Mouse (Mus musculus) thymus, postnatal 14 days (tissue): ENCODE measurements around the gene Irak3.
"Not testable (repeated sequence)": the region's sequence is repeated elsewhere in the genome, so short reads cannot be mapped to it uniquely, and the experiment has no call there.

Experiments
- DNase-seq: peaks from one replicate; pipeline ENCODE4 v3.0.0; 2021

Irak3 gene

DNA sequence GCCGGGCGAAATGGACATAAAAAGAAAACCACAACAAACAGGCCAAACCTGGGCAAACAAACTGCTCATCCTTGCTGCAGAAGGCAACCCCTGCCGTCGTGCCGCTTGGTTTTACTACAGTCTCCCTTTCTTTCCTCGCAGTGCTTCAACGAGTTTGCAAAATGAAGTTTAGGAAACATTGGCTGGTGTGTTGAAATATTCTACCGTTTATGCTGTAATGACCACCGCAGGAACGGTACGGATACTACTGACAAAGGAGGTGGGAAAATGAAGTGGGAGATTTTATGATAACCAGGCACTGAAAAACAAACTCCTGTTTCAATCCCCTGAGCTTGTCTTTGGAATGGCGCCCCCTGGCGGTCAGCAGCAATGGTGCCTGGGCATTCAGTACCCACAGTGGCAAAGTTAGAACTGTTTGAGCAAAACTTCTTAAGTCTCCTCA is at the start of gene Irak3:
TSS of gene Irak3 (minus strand) at position 170 of the 442 bp plus-strand sequence.
- DNase-seq: peak; percentile 88

DNA sequence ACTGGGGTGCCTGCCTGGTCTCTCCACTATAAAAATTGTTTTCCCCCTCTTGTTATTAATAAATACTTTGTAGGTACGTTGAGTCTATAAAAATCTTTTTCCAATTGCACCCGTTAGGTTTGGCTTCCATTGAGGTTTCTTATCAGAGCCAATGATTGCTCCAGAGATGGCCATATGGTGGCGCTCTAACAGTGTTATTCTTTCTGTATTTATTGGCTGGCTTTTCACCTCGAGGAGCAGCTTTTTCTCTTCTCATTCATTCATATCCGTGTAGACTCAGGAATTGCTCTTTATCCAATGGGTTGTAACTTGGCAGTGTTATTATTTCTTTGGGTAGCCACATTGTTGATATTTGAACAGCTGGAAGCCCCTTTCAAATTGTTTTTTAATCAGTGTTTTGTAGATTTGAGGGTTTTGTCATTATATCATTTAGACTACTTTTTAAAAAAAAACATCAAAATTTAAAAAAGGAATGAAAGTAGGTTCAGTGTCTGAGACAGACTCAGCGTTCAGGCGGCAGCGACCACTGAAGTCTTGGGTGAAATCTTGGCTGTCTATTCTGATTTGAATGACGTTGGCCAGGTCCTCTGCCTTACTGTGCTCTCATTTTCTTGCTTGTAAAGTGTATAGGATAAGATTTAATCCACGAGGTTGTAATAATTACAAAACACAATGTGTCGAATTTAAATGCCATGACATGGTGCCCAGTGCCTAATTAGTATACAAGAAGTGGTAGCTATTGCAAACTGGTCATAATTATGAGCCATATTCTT is 49.2 kb upstream of the Irak3 start:
- no peak for DNase-seq

DNA sequence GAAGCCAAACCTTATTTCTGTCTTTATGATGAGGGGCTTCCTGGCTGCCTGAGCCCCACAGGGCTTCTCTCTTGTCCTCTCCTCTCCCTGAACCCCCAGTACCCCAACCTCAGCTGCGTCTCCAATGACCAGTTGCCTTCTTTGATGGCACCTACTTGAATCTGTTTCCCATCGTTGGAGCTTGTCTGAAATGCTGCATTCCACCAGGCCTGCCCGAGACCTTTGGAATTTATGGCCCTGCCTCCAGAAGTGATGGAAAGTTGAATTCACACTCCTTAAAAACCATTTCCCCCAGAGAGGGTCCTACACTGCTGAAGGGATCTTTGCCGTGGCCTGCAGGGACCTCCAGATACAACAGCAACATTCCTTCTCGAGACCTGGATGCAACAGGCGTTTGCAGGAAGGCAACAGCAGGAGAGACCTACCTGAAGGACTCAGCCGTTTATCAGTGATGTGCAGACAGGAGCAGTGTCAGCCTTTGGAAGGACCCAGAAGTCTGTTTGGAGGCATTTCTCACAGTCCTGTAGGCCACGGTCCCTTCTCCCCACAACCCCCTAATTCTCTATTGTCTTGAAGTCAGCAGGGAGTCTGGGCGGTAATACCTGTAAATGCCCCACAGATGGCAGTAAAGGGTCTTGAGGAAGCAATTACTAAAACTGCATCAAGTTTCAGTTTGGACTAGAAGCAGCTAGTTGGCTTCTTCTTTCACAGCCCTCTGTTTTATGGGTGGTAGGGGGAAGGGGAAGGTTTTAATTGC is 45.2 kb upstream of the Irak3 start:
- peak; percentile 60 for DNase-seq

DNA sequence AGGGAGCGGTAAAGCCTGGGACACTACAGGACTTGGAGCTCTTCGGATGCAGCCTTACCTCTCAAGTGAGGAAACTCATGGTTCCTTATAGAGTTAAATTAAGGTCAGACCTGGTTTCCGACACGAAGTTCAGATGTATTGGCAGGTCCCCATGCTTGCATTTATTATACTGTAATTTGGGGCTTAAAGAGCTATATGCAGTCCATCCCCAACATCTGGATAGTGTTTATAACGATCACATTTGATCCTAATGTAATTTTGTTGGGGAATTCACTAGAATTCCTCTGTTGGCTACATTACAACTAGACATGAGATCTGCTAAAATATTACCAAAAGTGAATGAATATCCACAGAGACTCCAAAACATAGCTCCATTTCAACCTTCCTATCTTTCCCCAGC is 43.8 kb upstream of the Irak3 start:
- DNase-seq: no peak

DNA sequence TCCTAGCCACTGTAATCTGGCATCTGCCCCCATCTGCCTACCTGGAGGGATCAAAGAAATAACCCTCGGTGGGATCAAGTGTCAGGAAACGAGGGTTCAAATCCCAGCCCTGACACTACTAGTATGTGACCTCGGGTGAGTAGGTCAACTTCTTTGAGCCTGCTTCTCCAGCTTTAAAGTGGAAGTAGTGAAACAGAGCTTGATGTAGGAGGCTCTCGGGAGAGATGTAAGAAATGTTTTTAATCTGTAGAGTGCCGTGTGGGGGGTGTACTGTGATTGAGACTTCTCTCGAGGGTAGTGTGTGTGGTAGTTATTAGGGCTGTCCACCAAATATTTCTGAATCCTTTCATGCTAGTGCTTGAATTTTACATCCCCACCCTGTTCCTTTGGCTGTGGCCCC is 40.5 kb upstream of the Irak3 start:
- DNase-seq: no peak

DNA sequence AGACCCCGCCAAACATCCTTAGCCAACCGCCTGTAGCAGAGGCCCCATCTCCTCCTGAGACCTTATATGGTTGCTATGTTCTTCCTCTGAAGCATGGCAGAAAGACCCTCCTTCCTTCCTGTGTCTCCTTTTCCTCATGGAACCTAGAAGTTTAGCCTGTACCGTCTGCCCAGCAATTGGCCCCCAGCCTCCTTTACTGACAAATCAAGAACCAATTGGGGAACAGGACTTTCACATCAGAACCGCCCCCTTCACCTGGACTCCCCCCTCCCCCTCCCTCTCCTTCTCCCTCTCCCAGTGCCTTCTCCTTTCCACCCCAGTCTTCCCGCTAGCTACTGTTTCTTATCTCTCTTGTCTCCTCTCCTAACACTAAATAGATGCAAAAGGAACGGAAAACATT is 37.5 kb upstream of the Irak3 start:
- DNase-seq: no peak

DNA sequence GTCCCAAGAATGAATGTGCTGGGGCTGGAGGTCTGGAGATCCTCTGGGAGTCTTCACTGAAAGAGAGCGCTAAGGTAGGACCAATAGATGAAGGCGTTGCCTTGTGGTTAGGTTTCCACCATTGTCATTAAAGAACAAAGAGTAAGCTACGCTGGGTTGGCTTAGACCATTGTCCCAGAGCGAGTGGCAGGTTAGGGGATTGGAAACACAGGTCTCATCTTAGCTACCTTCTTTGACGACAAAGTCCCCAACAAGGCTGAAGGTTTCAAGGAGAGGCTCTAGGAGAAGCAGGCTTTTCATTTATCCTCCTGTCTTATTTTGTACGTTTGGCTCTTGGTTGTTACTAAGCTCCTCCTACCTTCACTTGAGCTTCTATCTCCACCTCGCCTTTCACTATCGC is 36.3 kb upstream of the Irak3 start:
- no peak for DNase-seq

DNA sequence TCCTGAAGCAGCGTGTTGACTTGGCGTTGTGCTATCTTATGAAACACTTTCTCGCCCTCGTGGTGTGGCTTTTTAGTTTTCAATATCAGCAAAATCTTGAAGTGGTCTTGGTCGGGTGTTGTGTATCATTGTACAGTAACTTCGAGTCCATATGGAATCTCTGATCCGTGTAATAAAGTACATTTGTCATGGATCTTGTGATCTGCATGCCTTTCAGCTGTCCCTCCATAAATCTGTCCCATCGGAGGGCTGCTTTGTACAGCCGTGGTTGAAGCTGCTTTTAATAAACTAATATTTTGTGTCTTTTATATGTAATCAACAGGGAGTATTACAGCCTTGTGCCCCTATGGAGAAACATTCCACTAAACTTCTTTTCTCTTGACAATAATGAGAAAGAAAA is 34.9 kb upstream of the Irak3 start:
- no peak for DNase-seq

DNA sequence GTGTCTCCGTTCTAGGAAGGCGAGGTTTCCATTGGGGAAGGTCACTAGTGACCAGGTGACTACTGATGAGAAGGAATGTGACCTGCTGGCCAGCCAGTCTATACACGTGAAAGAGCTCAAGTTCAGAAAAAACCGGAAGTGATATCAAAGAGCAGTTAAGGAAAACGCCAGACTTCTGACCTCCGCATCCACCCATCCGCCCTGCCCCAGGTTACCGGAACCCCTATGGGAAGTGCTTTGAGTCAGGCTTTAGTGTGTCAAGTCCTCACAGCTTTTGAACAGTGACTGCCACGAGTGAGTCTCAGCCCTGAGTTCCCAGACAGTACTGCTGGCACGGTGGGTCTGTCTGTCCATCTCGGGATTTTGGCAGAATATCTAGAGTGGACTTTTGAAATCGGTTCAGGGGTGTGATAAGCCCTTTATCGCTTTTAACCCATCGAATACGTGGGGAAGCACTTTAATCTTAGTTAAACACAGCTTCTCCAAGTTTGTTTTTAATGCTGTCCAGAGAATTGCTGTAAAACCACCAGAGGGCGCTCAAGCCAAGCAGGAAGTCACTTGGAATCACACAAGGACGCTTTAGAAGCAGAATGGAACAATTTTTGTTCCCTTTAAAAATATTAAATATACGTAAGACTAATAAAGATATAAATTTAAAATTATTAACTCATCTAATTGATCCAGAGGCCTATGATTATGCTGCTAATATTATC is 31.9 kb upstream of the Irak3 start:
- peak; percentile 55 for DNase-seq

DNA sequence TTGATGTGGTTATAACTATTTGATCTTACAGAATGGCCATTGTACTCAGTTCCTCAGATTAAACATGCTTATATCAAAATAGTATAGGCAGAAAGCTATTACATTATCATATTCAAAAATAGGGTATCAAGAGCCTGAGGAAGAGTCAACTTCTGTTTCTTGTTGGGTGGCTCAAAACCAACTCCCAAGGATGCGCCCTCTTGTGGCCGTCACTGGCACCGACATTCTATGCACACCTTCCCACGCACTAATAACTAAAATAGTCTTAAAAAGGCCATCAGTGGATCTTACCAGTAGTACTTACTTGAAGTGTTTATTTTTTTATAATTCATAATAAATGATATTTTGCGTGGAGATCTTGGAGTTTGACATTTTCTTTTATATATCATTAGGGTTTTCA is 29.8 kb upstream of the Irak3 start:
- peak; percentile 72 for DNase-seq

DNA sequence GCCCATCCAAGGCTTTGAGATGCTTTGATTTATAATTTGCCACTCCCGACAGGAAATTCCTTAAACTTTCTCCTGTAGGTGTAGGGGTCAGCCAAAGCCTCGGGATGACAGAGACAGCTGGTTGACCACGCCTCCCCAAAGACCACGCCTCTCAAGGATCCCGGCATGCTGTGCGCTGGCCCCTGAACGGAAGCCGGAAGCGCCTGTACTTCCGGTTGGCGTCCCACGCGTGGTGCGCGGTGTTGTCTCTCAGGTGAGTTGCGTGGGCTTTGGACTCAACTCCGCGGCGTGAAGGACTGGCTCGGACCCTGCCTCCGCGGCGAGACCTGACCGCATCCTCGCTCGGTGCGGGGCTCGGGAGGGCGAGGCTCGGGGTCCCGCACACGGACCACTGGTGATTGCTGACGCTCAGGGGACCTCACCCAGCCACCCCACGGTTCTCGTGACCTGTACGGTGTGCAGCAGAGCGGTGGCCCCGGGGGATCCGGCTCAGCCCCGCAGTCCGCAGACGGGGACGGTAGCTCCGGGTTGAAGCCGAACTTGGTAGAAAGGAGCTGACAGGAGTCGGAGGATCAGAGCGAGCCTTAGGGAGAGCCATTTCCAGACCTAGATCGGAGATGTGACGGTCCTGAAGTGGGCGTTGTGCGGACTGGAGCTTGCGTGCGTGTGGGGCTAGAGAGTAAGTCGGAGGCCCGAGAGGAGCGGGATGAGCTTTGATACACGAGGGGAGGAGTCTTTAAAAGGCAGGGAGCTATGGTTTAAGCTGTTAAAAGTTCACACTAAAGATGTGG is 25.1 kb upstream of the Irak3 start, which contains the start of gene Llph:
TSS of gene Llph (plus strand) at position 200 of the 791 bp plus-strand sequence.
- peak; percentile 89 for DNase-seq

DNA sequence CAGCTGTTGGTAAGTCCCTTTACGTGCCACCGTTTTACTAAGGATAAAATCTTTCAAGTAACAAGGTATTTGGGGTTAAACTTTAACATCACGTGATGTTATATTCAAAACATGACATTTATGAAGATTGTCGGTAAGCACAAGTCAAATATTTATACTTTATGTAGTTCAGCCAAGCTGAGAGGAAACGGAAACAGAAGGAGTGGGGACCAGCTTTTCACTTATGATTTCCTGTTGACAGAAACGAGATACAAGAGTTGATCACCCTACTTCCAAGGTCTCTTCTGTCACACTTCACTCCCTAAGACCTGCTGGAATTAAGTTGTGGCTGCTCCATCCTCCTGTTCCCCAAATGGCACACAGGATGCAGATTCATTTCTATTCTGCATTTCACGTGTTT is 18.8 kb upstream of the Irak3 start:
- DNase-seq: no peak

DNA sequence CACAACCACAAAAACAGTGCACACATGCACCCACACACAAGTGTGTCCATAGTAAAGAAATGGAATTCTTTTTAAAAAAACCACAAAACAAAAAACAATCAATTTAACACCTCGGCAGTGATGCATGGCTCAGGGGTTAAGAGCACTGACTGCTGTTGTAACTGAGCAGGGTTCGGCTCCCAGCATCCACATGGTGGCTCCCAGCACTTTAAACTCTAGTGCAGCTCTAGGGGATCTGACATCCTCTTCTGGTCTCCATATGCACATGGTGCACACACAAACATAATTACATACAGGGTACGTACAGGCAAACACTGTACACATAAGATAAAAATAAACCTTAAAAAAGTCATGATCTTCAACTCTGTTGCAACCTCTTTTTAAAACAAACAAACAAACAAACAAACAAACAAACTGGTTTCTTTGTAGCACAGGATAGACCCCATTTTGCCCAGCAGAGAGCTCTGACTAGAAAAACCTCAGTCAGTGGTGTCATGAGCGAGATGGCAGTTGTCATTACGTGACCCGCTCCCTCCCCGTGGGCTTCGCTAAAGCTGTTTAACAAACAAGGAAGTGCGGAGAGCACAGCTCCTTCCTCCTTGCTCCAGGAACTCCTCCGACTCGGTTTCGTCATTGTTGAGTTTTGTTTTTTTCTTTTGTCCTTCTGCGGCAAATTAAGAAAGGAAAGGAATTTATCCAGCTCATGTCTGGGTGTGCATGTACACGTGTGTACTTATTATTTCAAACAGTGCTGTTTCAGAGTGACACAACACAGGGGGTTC is 17.8 kb upstream of the Irak3 start:
- peak; percentile 14 for DNase-seq

DNA sequence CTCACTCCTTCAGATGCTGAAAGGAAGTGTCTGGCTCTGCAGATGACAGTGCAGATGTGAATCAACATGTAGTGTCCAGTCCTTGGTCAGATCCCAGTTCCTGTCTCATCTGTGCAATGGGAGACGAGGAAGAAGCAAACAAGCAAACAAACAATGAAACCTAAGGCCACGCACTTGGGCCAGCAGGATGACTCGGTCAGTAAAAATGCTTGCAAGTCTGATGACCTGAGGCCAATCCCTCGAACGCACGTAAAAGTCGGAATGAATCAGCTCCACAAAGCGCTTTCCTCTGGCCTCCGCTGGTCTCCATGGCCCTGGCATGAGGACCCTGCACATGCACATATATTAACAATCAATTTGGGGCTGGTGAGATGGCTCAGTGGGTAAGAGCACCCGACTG is 17.1 kb upstream of the Irak3 start:
- no peak for DNase-seq

DNA sequence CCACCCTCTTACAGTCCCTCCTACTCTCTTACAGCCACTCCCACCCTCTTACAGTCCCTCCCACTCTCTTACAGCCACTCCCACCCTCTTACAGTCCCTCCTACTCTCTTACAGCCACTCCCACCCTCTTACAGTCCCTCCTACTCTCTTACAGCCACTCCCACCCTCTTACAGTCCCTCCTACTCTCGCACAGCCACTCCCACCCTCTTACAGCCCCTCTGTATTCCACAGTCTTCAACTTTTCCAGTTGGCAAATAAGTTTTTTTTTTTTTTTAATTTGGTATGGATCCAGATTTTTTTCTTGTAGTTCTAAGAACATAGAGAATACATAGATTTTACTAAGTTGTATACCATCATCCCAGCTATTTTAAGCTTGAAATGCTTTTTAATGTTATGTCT is 15.2 kb upstream of the Irak3 start:
- DNase-seq: not testable (repeated sequence)

DNA sequence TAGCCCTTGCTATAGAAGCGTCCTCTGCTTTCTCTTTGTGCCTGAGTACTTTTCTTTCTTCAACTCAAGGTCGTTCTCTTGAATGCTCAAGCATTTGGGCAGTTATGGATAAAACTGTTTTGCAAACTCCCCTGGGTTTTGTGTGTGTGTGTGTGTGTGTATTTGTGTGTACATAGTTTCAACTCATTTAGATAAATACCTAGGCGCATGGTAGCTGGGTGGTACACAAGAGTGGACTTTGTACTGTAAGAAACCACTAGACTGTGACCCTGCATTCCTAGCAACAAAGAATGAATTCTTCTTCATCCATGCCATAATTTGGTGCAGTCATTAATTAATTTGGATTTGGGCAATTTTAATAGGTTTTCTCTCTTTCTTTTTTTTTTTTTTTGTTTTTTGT is 8.2 kb upstream of the Irak3 start:
- no peak for DNase-seq

DNA sequence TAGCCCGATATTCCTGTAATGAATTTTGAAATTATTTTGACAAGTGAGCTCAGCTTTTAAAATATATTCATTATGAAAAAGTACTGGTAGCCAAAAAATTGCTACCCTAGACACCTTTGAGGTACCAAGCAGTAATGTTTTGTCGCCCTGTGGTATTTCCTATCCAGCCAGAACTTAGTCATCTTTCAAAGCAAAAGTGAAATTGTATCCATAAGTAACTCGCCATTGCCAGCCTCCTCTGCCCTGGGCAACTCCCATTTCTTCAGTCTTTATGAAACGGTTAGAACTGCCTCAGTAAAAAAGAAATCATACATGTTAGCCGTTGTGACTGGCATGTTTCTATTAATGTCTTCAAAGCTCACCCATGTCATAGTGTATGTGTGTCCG is 7.6 kb upstream of the Irak3 start:
- DNase-seq: no peak

DNA sequence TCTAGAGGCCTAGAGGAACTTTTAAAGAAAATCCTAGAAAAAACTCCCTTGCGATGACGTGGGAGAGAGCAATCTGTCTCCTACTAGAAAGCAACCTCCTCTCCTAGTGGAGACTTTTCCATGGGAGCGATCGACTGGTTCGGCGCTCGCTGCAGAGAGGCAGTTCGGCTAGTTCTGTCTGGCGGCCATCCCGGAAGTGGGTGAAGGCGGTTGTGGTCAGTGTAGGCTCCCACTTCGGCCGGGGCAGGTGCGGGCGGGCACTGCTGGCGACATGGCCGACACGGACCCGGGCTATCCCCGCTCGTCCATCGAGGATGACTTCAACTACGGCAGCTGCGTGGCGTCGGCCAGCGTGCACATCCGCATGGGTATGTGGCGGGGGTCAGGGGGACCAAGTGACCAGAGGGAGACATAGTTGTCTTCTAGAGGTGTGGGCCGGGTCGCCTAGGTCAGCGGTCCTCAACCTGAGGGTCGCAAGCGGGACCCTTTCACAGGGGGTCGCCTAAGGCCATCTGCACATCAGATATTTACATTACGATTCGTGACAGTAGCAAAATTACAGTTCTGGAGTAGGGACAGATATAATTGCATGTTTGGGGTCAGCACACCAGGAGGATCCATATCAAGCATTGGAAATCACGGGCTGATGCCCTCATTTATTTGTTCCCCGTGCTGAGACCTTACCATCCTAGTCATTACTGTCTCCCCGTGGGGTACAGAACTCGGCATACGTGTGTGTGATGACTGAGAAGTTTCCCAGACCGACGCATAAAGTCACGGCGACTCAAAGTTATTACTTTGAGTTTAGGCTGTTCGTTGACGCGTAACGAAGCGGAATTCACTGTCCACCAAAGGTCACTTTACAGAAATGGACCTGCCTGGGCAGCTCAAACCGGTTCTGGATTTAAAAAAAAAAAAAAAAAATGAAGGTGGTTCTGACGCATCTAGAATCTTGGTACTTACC is 6.9 kb upstream of the Irak3 start:
- DNase-seq: peak; percentile 65

DNA sequence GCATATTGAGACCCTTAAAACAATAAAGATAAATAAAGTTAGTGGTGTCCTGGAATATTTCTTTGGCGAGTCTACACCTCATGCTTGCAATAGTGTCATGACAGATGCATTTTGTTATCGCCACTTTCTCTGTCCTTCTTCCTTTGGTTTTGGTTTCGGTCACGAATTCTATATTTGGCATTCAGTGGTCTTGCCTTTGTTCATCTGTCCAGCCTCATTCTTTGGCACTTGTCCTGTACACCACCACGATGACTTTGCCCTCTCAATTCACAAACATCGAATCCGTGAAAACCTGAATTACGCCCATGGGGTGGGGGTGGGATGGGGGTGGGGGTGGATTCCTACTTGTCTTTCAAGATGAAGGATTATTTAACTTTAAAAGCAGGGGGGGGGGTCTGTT is 6.1 kb upstream of the Irak3 start:
- no peak for DNase-seq

DNA sequence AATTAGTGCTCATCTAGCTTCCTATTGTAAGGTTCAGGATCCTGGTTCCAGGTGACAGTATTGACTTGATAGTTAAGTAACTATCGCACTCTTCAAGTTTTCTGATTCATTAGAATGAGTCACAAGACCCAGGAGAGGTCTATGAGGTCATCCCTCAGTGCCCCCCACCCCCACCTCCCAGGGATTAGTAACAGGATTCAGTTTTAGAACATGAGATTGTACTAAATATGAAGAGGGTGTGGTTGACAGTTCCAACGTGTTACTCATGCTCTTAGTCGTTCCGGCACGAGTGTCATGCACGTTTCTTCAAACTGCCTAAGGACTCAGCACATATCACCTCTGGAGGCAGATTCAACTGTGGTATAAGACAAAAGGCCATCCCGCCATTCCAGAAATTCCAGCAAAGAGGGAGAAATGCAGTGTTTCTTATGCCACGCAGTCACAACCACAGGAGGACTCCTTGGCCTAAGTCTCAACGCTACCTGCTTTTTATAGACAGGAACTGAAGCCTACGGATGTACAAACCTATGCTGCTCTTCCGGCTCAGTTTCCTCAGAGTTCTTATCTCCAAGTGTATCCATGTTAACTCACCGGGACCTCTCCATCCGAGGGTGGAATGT is 2.8 kb upstream of the Irak3 start:
- no peak for DNase-seq
